Mouse (Mus musculus) C2C12 (cell line): ENCODE data around the gene Epha10. TPM values are rescaled to one million over a fixed set of nuclear protein-coding genes. Genes with fewer than 3 reads are reported as not detected.

ENCODE experiments used
- H3K27me3 ChIP-seq: one replicate; pipeline ENCODE4 v1.6.1; 2011; ENCODE audit not compliant: control insufficient read depth, insufficient read depth, insufficient read length
- H3K36me3 ChIP-seq: one replicate; pipeline ENCODE4 v1.6.1; 2011; ENCODE audit not compliant: control insufficient read depth, insufficient read depth
- H3K4me3 ChIP-seq: one replicate; pipeline ENCODE4 v1.5.1; 2011; ENCODE audit warnings: mild to moderate bottlenecking, control low read depth; ENCODE audit not compliant: poor library complexity, insufficient read depth, severe bottlenecking
- H3K79me2 ChIP-seq: one replicate; pipeline ENCODE4 v1.6.1; 2011; ENCODE audit not compliant: control insufficient read depth, insufficient read depth
- H3K79me3 ChIP-seq: one replicate; pipeline ENCODE4 v1.6.1; 2011; ENCODE audit warnings: low read depth, control low read depth
- H3ac ChIP-seq: one replicate; pipeline ENCODE3; 2011; ENCODE audit warnings: low read depth; ENCODE audit not compliant: control insufficient read depth, insufficient read length
- CEBPB ChIP-seq: IDR thresholded peaks from one replicate; pipeline ENCODE4 v1.6.1; 2011; ENCODE audit warnings: low read depth, mild to moderate bottlenecking, control low read depth, moderate library complexity
- CTCF ChIP-seq: IDR thresholded peaks from one replicate; pipeline ENCODE4 v1.5.1; 2011; ENCODE audit not compliant: control insufficient read depth, insufficient read depth, insufficient read length
- FOSL1 ChIP-seq: IDR thresholded peaks from one replicate; pipeline ENCODE4 v1.8.0; 2011; ENCODE audit warnings: mild to moderate bottlenecking, low read length; ENCODE audit not compliant: poor library complexity, insufficient read depth, severe bottlenecking
- MAX ChIP-seq: IDR thresholded peaks from one replicate; pipeline ENCODE4 v1.6.1; 2011; ENCODE audit warnings: mild to moderate bottlenecking, control low read depth
- MYOD1 ChIP-seq: IDR thresholded peaks from one replicate; pipeline ENCODE4 v1.6.1; 2011; ENCODE audit warnings: low read depth; ENCODE audit not compliant: control insufficient read depth, insufficient read length
- MYOG ChIP-seq: IDR thresholded peaks from one replicate; pipeline ENCODE4 v1.6.1; 2011; ENCODE audit not compliant: control insufficient read depth, insufficient read length; ENCODE audit errors: extremely low read depth
- USF1 ChIP-seq: IDR thresholded peaks from one replicate; pipeline ENCODE4 v1.6.1; 2011; ENCODE audit warnings: low read depth, mild to moderate bottlenecking, control low read depth, moderate library complexity
- polyA plus RNA-seq: library from polyadenylated mRNA; unstranded; fragments of >200 nt; fragmentation: generic; extraction: Trizol; gene quantifications from one replicate; pipeline ENCODE4 v1.2.1, GENCODE M21; 2012; ENCODE audit warnings: missing spikeins

Epha10 gene
- polyA plus RNA-seq, 1 experiment, result not detected

DNA sequence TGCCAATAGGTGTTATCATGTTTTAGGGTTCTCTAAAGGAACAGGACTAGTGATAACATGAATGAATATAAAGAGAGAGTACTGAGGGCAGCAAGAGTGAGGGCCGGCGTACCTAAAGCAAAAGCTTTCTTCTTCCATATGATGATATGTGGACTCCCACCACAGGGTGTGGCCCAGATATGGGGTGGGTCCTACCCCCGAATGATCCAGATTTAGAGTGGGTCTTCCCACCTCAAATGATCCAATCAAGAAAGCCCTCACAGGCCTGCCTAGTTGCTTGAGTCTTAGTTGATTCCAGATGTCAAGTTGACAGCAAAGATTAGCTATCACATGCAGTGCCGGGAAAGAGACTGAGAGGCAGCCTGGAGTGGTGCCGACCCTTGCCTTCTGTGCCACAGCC lies 63.1 kb downstream of the Epha10 start:
- H3K4me3 ChIP-seq, result no peak overlapping the region
- TF ChIP-seq MAX (no peak), CEBPB (no peak), MYOG (no peak)
- peaks cover 2% of the 10 kb centered on the region for H3K79me2 ChIP-seq
- peaks cover 25% of the 10 kb centered on the region for H3K36me3 ChIP-seq
- H3K27me3 ChIP-seq, result no peaks in the 10 kb centered on the region
- H3ac ChIP-seq, result no peak overlapping the region
- no peaks in the 10 kb centered on the region for H3K79me3 ChIP-seq

DNA sequence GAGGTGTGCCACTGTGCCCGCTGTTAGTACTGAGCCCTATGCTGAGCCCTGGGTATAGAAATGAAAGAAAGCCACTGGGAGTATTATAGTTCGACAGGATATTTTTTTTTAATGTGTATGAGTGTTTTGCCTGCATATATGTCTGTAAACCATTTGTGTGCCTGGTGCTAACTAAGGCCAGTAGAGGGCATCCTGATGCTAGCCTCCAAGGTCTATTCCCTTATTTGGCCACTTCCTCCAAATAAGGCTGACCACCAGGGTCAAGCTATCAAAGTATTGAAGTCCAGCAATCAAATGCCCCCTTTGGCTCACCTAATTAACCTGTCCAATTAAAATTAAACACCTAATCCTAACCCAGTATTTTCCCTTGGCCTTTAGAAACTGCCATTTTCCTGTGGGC lies 64.3 kb downstream of the Epha10 start:
- peaks cover 17% of the 10 kb centered on the region for H3K36me3 ChIP-seq
- no peaks in the 10 kb centered on the region for H3K79me3 ChIP-seq
- H3K27me3 ChIP-seq, result peaks cover 8% of the 10 kb centered on the region
- H3ac ChIP-seq, result no peak overlapping the region
- H3K79me2 ChIP-seq, result no peaks in the 10 kb centered on the region
- H3K4me3 ChIP-seq, result no peak overlapping the region
- TF ChIP-seq CEBPB (no peak), CTCF (no peak), USF1 (no peak), MYOD1 (no peak), MAX (no peak), MYOG (no peak), FOSL1 (no peak)

DNA sequence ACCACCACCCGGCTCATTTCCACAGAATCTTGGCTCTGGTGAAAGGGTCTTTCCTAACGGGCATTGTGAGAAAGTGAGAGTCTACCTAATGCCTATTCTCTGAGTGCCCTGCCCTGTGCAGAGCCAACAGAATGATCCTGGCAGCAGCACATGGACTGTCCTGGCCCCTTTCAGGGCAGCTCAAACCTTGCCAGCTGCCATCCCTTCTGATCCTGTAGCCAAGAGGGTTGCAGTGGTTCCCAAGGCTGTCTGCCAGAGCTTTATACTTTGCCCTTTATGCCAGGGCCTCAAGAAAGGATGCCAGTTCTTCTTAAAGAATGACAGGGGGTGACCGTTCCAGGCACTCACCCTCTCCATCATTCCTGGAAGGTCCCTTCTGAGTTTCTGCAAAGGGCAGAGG lies 68.8 kb downstream of the Epha10 start:
- peaks cover 52% of the 10 kb centered on the region for H3K27me3 ChIP-seq
- H3K79me2 ChIP-seq, result no peaks in the 10 kb centered on the region
- H3K36me3 ChIP-seq, result no peaks in the 10 kb centered on the region
- no peaks in the 10 kb centered on the region for H3K79me3 ChIP-seq
- TF ChIP-seq MYOD1 (no peak), MAX (no peak), FOSL1 (no peak), CTCF (no peak), USF1 (no peak), MYOG (no peak)
- H3ac ChIP-seq, result no peak overlapping the region
- H3K4me3 ChIP-seq, result no peak overlapping the region

DNA sequence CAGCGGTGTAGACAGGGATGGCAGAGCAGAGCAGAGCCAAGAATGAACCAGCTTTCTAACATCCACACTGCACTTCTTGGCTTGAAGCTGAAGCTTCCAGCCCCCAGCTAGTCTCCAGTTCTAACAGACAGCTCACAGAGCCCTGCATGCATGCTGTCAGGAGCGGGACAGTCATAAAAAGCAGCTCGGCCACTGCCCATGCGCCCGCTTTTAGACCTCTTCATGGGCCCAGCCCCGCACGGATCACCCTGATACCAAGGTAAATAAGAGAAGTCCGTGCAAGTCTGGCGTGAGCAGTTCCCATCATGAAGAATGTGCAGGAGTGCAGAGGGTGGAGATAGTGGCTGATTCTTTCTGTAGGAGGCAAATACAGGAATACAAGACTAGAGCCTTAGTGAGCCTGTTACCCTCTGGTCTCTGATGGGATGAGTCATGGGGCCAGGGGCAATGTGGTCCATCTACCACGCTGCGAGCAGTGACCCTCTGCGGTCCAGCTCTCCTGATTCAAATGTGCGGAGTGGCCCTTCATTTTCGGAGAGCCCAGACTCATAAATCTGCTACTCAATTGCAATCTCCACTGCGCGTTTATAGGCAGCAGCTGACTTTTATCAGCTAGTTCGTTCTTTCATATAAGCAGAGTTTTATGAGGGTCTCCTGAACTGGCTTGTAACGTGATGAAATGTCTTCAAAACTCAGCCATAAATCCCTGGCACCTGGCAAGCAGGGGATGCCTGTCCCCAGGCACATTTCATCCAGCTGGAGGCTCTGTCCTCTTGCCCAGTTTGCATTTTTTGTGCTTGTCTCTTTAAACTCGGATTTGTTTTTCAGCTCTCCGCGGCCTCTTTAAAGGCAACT lies 69.7 kb downstream of the Epha10 start:
- H3K79me3 ChIP-seq, result no peaks in the 10 kb centered on the region
- H3K4me3 ChIP-seq, result no peak overlapping the region
- H3K36me3 ChIP-seq, result no peaks in the 10 kb centered on the region
- H3ac ChIP-seq, result no peak overlapping the region
- no peak for TF ChIP-seq FOSL1
- TF ChIP-seq MYOG, result no peak
- no peak for TF ChIP-seq MYOD1
- no peak for TF ChIP-seq USF1
- TF ChIP-seq CTCF, result no peak
- no peak for TF ChIP-seq CEBPB
- no peak for TF ChIP-seq MAX
- H3K27me3 ChIP-seq, result peaks cover 60% of the 10 kb centered on the region
- H3K79me2 ChIP-seq, result no peaks in the 10 kb centered on the region

DNA sequence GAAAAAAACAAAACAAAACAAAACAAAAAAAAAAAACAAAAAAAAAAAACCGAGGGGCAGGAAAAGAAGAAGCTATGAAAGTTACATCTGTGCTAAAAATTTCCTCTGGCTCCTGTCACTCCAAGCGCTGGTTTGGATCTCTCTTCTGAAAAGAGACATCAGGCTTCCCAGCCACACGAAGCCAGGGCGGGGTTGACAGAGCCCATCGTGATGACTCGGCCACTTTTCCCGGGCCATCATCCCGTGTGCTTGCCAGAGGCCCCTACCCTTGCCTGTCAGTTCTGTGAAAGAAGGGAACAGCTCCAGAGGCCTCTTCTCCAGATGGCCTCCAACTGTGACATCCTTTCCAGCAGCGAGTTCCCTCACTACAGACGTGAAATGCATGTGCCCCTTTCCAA lies 70.3 kb downstream of the Epha10 start:
- Histone ChIP-seq H3ac (no peak overlapping the region), H3K36me3 (no peaks in the 10 kb centered on the region), H3K27me3 (peaks cover 62% of the 10 kb centered on the region), H3K79me3 (no peaks in the 10 kb centered on the region), H3K4me3 (no peak overlapping the region), H3K79me2 (no peaks in the 10 kb centered on the region)
- no peak for TF ChIP-seq MAX
- no peak for TF ChIP-seq USF1
- no peak for TF ChIP-seq FOSL1
- TF ChIP-seq MYOD1, result no peak
- no peak for TF ChIP-seq CTCF
- no peak for TF ChIP-seq MYOG
- TF ChIP-seq CEBPB, result no peak

DNA sequence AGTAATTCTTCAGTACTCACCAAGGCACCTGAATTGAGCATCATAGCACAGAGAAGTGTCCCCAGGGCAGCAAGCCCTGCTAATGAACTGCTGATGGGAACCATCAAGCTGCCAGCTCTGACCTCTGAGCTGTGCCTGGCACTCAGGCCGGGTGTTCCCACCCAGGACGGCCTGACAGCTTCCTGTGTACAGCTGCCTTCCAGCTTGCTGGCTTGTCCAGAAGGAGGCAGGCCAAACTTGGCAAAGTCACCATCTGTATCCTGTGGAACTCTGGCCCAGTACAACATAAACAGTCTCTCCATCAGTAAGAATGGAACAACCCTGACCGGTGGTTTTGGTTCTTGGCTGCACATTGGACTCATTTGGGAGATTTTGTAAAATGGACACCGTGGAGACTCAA lies 72.8 kb downstream of the Epha10 start:
- Histone ChIP-seq H3ac (no peak overlapping the region), H3K79me2 (no peaks in the 10 kb centered on the region), H3K27me3 (peaks cover 78% of the 10 kb centered on the region), H3K36me3 (no peaks in the 10 kb centered on the region), H3K4me3 (no peak overlapping the region), H3K79me3 (no peaks in the 10 kb centered on the region)
- TF ChIP-seq CEBPB (no peak), MAX (no peak), FOSL1 (no peak), MYOD1 (no peak), MYOG (no peak), CTCF (no peak)
